Mouse (Mus musculus) hindbrain, embryonic 15.5 days (tissue): ENCODE data around the gene Fbxl19. TPM values are rescaled to one million over a fixed set of nuclear protein-coding genes. Genes with fewer than 3 reads are reported as not detected.
A peak's percentile ranks its signal among the peaks of the same experiment; 100 is the strongest.

Source experiments
- ATAC-seq: fragments of 200-750 bp; cut with Nextera tagmentation; 2 replicates; pipeline ENCODE4 v1.8.0; 2017; ENCODE audit warnings: low read depth, moderate number of reproducible peaks, moderate TSS enrichment; ENCODE audit not compliant: low FRiP score
- H3K27ac ChIP-seq: fragments of 300-500 bp; sonication (generic); replicated peaks from 2 replicates; pipeline ENCODE4 v1.5.1; 2015; ENCODE audit warnings: mild to moderate bottlenecking, inconsistent platforms
- H3K27me3 ChIP-seq: fragments of 300-500 bp; sonication (generic); 2 replicates; pipeline ENCODE4 v1.6.1; 2015; ENCODE audit warnings: control low read depth, inconsistent platforms
- H3K36me3 ChIP-seq: fragments of 300-500 bp; sonication (generic); 2 replicates; pipeline ENCODE4 v1.6.1; 2015; ENCODE audit warnings: control low read depth, inconsistent platforms
- H3K4me1 ChIP-seq: fragments of 300-500 bp; sonication (generic); replicated peaks from 2 replicates; pipeline ENCODE4 v1.6.1; 2015; ENCODE audit warnings: control low read depth, inconsistent platforms
- H3K4me2 ChIP-seq: fragments of 300-500 bp; sonication (generic); 2 replicates; pipeline ENCODE4 v1.6.1; 2015; ENCODE audit warnings: moderate library complexity, mild to moderate bottlenecking, inconsistent platforms
- H3K4me3 ChIP-seq: fragments of 300-500 bp; sonication (generic); 2 replicates; pipeline ENCODE4 v1.5.1; 2015; ENCODE audit warnings: mild to moderate bottlenecking, inconsistent platforms
- H3K9ac ChIP-seq: fragments of 300-500 bp; sonication (generic); 2 replicates; pipeline ENCODE4 v1.6.1; 2015; ENCODE audit warnings: inconsistent platforms
- H3K9me3 ChIP-seq: fragments of 300-500 bp; sonication (generic); 2 replicates; pipeline ENCODE4 v1.6.1; 2016; ENCODE audit warnings: control low read depth, inconsistent platforms
- WGBS: fragments of 180-500 bp; shearing (Covaris S2); methylation state at CpG from one replicate; pipeline ENCODE4 v1.1.7; 2015; 5-methylcytosine and 5-hydroxymethylcytosine counted together
- polyA plus RNA-seq: library from polyadenylated mRNA; unstranded; fragments of >200 nt; fragmentation: Nextera tagmentation; extraction: Ambion mirVana; gene quantifications from 2 replicates; pipeline ENCODE4 v1.2.1, GENCODE M21; 2015

The Fbxl19 gene
- polyA plus RNA-seq, 1 experiment from 2014 or later, result 10.0 TPM

- peaks cover 14% of the 10 kb centered on the region; the same call in 1 of the 2 replicates for H3K4me1 ChIP-seq
- H3K27me3 ChIP-seq, result no peaks in the 10 kb centered on the region
- ATAC-seq, result no peak
- H3K36me3 ChIP-seq, result peaks cover 66% of the 10 kb centered on the region
- no peak overlapping the region for H3K4me3 ChIP-seq
- no peak overlapping the region for H3K27ac ChIP-seq
- no peak overlapping the region for H3K9ac ChIP-seq
- H3K9me3 ChIP-seq, result no peaks in the 10 kb centered on the region
- 86% methylated on average over 3 of the region's 3 CpGs for WGBS
- no peak overlapping the region for H3K4me2 ChIP-seq
Measured at GRCm38 (mm10) chr7:127760478-127760877, 16.1 kb downstream of the Fbxl19 start.

- WGBS, result 43% methylated on average over 7 of the region's 7 CpGs
- Histone ChIP-seq H3K9ac (no peak overlapping the region), H3K36me3 (peaks cover 71% of the 10 kb centered on the region), H3K4me2 (no peak overlapping the region), H3K9me3 (no peaks in the 10 kb centered on the region), H3K27me3 (no peaks in the 10 kb centered on the region), H3K27ac (no peak overlapping the region), H3K4me3 (no peak overlapping the region), H3K4me1 (peaks cover 9% of the 10 kb centered on the region; the same call in 1 of the 2 replicates)
- no peak for ATAC-seq
Measured at GRCm38 (mm10) chr7:127761026-127761425, 16.7 kb downstream of the Fbxl19 start.

GRCm38 (mm10) chr7:127763642-127764041 lies 19.3 kb downstream of the Fbxl19 start:
- Histone ChIP-seq H3K4me1 (peaks cover 3% of the 10 kb centered on the region), H3K36me3 (peaks cover 73% of the 10 kb centered on the region), H3K4me2 (no peak overlapping the region), H3K27ac (no peak overlapping the region), H3K9ac (no peak overlapping the region), H3K4me3 (no peak overlapping the region), H3K9me3 (no peaks in the 10 kb centered on the region), H3K27me3 (no peaks in the 10 kb centered on the region)
- 91% methylated on average over 4 of the region's 4 CpGs for WGBS
- no peak for ATAC-seq

- H3K4me1 ChIP-seq, result peaks cover 24% of the 10 kb centered on the region
- no peaks in the 10 kb centered on the region for H3K9me3 ChIP-seq
- no peak for ATAC-seq
- H3K27me3 ChIP-seq, result no peaks in the 10 kb centered on the region
- H3K36me3 ChIP-seq, result peaks cover 63% of the 10 kb centered on the region
- H3K4me3 ChIP-seq, result no peak overlapping the region
- H3K27ac ChIP-seq, result no peak overlapping the region
- WGBS, result 93% methylated on average over 2 of the region's 2 CpGs
- H3K9ac ChIP-seq, result no peak overlapping the region
- no peak overlapping the region for H3K4me2 ChIP-seq
Measured at GRCm38 (mm10) chr7:127765756-127766155, 21.4 kb downstream of the Fbxl19 start.

- H3K4me1 ChIP-seq, result peaks cover 27% of the 10 kb centered on the region
- peaks cover 55% of the 10 kb centered on the region for H3K36me3 ChIP-seq
- ATAC-seq, result no peak
- H3K9ac ChIP-seq, result no peak overlapping the region
- no peak overlapping the region for H3K4me2 ChIP-seq
- H3K9me3 ChIP-seq, result no peaks in the 10 kb centered on the region
- H3K4me3 ChIP-seq, result no peak overlapping the region
- H3K27me3 ChIP-seq, result no peaks in the 10 kb centered on the region
- WGBS, result 80% methylated on average over 17 of the region's 17 CpGs
- H3K27ac ChIP-seq, result no peak overlapping the region
Measured at GRCm38 (mm10) chr7:127766851-127767609, 22.7 kb downstream of the Fbxl19 start.

GRCm38 (mm10) chr7:127767671-127768345 lies 23.5 kb downstream of the Fbxl19 start:
- H3K9me3 ChIP-seq, result no peaks in the 10 kb centered on the region
- peaks cover 27% of the 10 kb centered on the region for H3K4me1 ChIP-seq
- H3K4me3 ChIP-seq, result no peak overlapping the region
- no peak overlapping the region for H3K4me2 ChIP-seq
- H3K36me3 ChIP-seq, result peaks cover 49% of the 10 kb centered on the region
- no peak for ATAC-seq
- H3K9ac ChIP-seq, result no peak overlapping the region
- H3K27me3 ChIP-seq, result no peaks in the 10 kb centered on the region
- WGBS, result 94% methylated on average over 19 of the region's 19 CpGs
- no peak overlapping the region for H3K27ac ChIP-seq

GRCm38 (mm10) chr7:127768346-127768996 lies 24.1 kb downstream of the Fbxl19 start:
- WGBS, result 46% methylated on average over 13 of the region's 13 CpGs
- no peak overlapping the region for H3K4me2 ChIP-seq
- H3K9ac ChIP-seq, result no peak overlapping the region
- H3K27ac ChIP-seq, result peak overlapping the region; percentile 9
- ATAC-seq, result no peak; the same call in 1 of the 2 replicates
- no peak overlapping the region; the same call in 1 of the 2 replicates for H3K4me3 ChIP-seq
- no peaks in the 10 kb centered on the region for H3K27me3 ChIP-seq
- H3K36me3 ChIP-seq, result peaks cover 44% of the 10 kb centered on the region
- no peaks in the 10 kb centered on the region for H3K9me3 ChIP-seq
- H3K4me1 ChIP-seq, result peaks cover 27% of the 10 kb centered on the region

- Histone ChIP-seq H3K4me2 (peak overlapping the region; percentile 66), H3K27me3 (no peaks in the 10 kb centered on the region), H3K4me1 (peaks cover 27% of the 10 kb centered on the region), H3K4me3 (peak overlapping the region; percentile 42), H3K9ac (peak overlapping the region; percentile 17; the same call in 1 of the 2 replicates), H3K9me3 (no peaks in the 10 kb centered on the region), H3K27ac (peak overlapping the region; percentile 80), H3K36me3 (peaks cover 38% of the 10 kb centered on the region)
- peak; percentile 87 for ATAC-seq
- under 1% methylated on average over 15 of the region's 16 CpGs for WGBS
Measured at GRCm38 (mm10) chr7:127768997-127769593, 24.8 kb downstream of the Fbxl19 start.

GRCm38 (mm10) chr7:127769651-127770038 lies 25.3 kb downstream of the Fbxl19 start, which contains the start of gene Orai3:
Gene Orai3 (plus strand): TSS chr7:127769815.
- H3K4me1 ChIP-seq, result peaks cover 27% of the 10 kb centered on the region
- peaks cover 33% of the 10 kb centered on the region for H3K36me3 ChIP-seq
- peak within 1 kb of the TSS; percentile 66 for H3K4me2 ChIP-seq
- peak within 1 kb of the TSS; percentile 42 for H3K4me3 ChIP-seq
- H3K27me3 ChIP-seq, result no peaks in the 10 kb centered on the region
- WGBS, result under 1% methylated on average over 24 of the region's 24 CpGs
- H3K27ac ChIP-seq, result peak within 1 kb of the TSS; percentile 80
- peak; percentile 53 for ATAC-seq
- peak within 1 kb of the TSS; percentile 53 for H3K9ac ChIP-seq
- H3K9me3 ChIP-seq, result no peaks in the 10 kb centered on the region

- Histone ChIP-seq H3K9ac (peak overlapping the region; percentile 53), H3K9me3 (no peaks in the 10 kb centered on the region), H3K36me3 (peaks cover 26% of the 10 kb centered on the region), H3K4me2 (peak overlapping the region; percentile 66), H3K27me3 (no peaks in the 10 kb centered on the region), H3K27ac (peak overlapping the region; percentile 80), H3K4me1 (peaks cover 27% of the 10 kb centered on the region), H3K4me3 (peak overlapping the region; percentile 42)
- WGBS, result 6% methylated on average over 27 of the region's 27 CpGs
- peak; percentile 28; the same call in 1 of the 2 replicates for ATAC-seq
Measured at GRCm38 (mm10) chr7:127770039-127770905, 25.9 kb downstream of the Fbxl19 start.

- H3K27ac ChIP-seq, result no peak overlapping the region
- no peaks in the 10 kb centered on the region for H3K9me3 ChIP-seq
- no peak overlapping the region for H3K4me2 ChIP-seq
- H3K9ac ChIP-seq, result no peak overlapping the region
- peaks cover 16% of the 10 kb centered on the region for H3K36me3 ChIP-seq
- H3K4me1 ChIP-seq, result peaks cover 33% of the 10 kb centered on the region
- no peaks in the 10 kb centered on the region for H3K27me3 ChIP-seq
- 77% methylated on average over 5 of the region's 5 CpGs for WGBS
- H3K4me3 ChIP-seq, result no peak overlapping the region
- ATAC-seq, result no peak
Measured at GRCm38 (mm10) chr7:127771262-127771661, 26.9 kb downstream of the Fbxl19 start.
